Mouse (Mus musculus): ENCODE measurements around the gene Pcdh9. TPM values are rescaled to one million over a fixed set of nuclear protein-coding genes. Genes with fewer than 3 reads are reported as not detected.

Pcdh9 gene
- total RNA-seq, 2 experiments from 2014 or later = 0.31 to 0.33 TPM

GRCm38 (mm10) chr14:93498813-93499690 is 391.4 kb downstream of the Pcdh9 start:
- peak overlapping the region; percentile 40 for H3K4me3 ChIP-seq
- H3K27ac ChIP-seq = no peak overlapping the region
- no peak for TF ChIP-seq CTCF (IDR thresholded peaks at IDR 0.05)
- intact Hi-C loops (cut with DNase I) = no loop called here
- DNase-seq = peak; percentile 59

DNA sequence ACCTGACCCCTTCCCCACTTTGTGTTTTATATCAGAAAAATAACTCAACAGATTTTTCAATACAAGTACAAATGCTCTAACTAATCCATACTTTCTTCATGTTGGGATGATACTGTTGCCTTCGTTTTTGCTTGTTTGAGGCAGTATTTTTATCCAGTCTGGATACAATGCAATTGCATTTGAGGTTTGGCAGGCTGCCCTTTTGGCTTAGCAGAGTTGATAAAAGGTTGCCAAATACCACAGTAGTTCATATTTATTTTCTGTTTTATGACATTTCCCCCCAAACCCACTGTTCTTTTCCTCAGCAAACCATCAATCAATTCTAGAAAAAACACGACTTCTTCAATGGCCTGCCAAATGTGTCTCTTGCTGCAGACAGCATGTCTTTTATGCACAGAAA is 415.5 kb downstream of the Pcdh9 start:
- H3K27ac ChIP-seq = no peak overlapping the region
- H3K4me3 ChIP-seq = no peak overlapping the region
- no peak for TF ChIP-seq CTCF (IDR thresholded peaks at IDR 0.05)
- intact Hi-C loops (cut with DNase I) = no loop called here
- DNase-seq = no peak

DNA sequence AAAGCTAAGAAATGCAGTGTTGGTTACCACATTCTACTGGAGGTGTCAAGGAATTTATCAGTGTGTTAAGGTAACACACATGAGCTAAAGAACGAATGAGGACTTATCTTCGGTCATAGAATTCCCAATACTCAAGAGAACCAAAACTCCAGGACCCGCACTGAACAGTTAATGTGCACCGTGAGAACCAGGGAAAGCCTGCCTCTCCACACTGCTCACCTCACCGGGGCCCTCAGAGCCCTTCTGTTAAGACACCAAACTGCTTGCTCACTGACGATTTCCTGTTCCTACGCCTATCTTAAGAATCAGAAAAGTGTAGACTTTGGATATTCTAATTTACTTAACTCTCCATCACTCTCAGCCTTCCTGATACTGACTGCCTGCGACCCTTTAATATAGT is 418.0 kb downstream of the Pcdh9 start:
- Histone ChIP-seq H3K27ac (no peak overlapping the region), H3K4me3 (no peak overlapping the region)
- TF ChIP-seq CTCF (IDR thresholded peaks at IDR 0.05) = no peak
- intact Hi-C loops (cut with DNase I) = no loop called here
- no peak for DNase-seq

DNA sequence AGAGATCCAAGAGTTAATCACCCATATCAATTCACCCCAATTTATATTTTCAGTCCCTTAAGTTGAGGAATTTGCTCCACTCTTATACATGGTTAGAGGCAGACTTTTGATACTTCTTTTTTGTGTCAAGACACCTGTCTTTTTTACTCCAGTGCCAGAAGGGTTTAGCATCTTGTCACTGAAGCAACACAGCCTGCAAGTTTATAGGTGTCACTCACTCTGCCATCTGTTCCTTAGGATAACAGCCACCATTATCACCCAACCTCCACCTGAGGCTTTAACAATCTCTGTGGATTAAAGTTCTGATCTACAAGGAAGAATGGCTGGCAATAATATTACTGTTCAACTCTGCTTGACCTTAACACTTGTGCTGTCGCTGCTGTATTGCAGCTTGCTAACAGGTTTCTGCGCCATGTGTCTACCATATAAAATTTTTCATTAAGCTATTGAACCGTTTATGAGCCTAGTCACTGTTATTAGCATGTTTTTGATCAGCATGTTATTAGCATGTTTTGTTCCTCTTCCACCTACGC is 427.1 kb downstream of the Pcdh9 start:
- no peak overlapping the region for H3K4me3 ChIP-seq

GRCm38 (mm10) chr14:93450930-93451665 is 439.4 kb downstream of the Pcdh9 start:
- H3K27ac ChIP-seq = no peak overlapping the region
- no peak for TF ChIP-seq CTCF (IDR thresholded peaks at IDR 0.05)
- intact Hi-C loops (cut with DNase I) = no loop called here
- no peak overlapping the region for H3K4me3 ChIP-seq
- DNase-seq = no peak

More for the DNA sequence above, 427.1 kb downstream of the Pcdh9 start:
- no peak overlapping the region for H3K27ac ChIP-seq
- TF ChIP-seq CTCF (IDR thresholded peaks at IDR 0.05) = no peak
- no peak for DNase-seq
- intact Hi-C loops (cut with DNase I) = no loop called here

DNA sequence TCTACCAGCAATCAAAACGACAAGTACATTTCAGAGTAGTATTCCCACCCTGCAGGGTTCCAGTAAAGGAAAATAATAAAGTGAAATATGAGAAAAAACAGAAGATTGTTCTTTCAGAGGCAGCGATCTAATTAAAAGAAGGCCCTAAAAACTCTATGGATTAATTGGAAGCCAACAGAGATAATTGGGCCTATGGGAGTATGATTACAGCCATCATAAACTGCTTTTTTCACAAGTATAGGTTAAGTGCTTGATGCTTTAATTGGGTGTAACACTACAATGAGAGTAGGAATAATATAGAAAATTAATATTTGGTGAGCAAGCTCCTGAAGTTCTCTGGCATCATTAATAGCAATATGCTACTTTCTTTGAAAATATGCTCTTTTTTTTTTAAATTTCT is 448.6 kb downstream of the Pcdh9 start:
- TF ChIP-seq CTCF (IDR thresholded peaks at IDR 0.05) = no peak
- no peak for DNase-seq
- Histone ChIP-seq H3K27ac (no peak overlapping the region), H3K4me3 (no peak overlapping the region)
- intact Hi-C loops (cut with DNase I) = no loop called here

DNA sequence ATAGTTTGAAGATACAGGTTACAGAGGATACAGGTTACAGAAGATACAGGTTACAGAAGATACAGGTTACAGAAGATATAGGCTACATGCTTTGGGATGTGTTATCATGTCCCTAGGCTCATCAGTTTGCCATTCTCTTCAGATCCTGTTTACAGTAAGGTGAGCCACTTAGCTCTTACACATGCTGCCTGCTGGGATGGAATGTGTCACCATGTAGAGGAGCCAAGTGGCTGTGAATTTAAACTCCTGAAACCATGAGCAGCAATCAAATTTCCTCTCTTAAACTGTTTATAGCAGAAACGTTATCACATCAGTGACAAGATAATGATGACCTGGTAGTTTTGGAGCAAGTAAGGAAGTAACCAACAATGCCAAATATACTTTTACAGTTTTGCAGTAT is 453.3 kb downstream of the Pcdh9 start:
- no peak overlapping the region for H3K27ac ChIP-seq
- intact Hi-C loops (cut with DNase I) = no loop called here
- no peak for DNase-seq
- TF ChIP-seq CTCF (IDR thresholded peaks at IDR 0.05) = no peak
- H3K4me3 ChIP-seq = no peak overlapping the region

GRCm38 (mm10) chr14:93416752-93417151 is 473.7 kb downstream of the Pcdh9 start:
- no peak for TF ChIP-seq CTCF (IDR thresholded peaks at IDR 0.05)
- no peak overlapping the region for H3K4me3 ChIP-seq
- intact Hi-C loops (cut with DNase I) = no loop called here
- no peak for DNase-seq
- no peak overlapping the region for H3K27ac ChIP-seq

- no peak for TF ChIP-seq CTCF (IDR thresholded peaks at IDR 0.05)
- intact Hi-C loops (cut with DNase I) = no loop called here
- H3K27ac ChIP-seq = no peak overlapping the region
- no peak for DNase-seq
- no peak overlapping the region for H3K4me3 ChIP-seq
These were observed 475.0 kb downstream of the Pcdh9 start for GRCm38 (mm10) chr14:93415496-93415895.

DNA sequence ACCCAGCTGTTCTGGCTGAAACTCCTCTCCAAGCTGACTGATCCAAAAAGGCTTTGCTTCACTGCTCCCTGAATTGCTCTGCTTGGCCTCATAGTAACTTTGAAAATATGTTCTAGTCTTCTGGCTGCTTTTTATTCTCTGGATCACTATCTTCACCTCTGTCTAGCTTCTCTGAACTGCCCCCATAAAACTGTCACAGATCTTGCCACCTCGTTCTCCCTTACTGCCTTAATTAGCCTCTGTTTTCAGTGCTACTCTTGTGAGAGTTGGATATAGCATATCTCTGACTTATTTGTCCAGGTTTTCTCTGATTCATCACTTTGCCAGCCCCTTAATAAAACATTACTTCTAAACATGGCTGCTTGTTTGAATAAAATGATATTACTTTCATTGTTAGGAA is 481.2 kb downstream of the Pcdh9 start:
- no peak for DNase-seq
- intact Hi-C loops (cut with DNase I) = no loop called here
- no peak overlapping the region for H3K27ac ChIP-seq
- H3K4me3 ChIP-seq = no peak overlapping the region
- TF ChIP-seq CTCF (IDR thresholded peaks at IDR 0.05) = no peak

DNA sequence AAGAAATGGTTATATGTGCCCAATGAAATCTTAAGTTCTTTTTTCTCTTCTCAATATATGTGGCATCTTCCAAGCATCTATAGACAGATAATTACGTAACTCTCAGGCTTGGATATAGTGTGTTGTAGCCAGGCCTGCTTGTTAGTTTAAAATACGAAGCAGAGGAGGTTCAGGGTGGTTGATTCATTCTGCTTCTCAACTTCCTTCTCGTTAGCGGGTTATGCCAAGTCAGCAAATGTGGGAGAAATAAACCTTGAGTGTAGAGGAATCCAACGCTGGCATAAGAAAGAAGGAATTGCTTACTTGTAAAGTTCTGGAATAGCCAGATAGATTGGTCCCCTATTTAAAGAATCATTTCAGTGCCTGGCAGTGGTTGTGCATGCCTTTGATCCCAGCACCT is 482.7 kb downstream of the Pcdh9 start:
- Histone ChIP-seq H3K4me3 (no peak overlapping the region), H3K27ac (no peak overlapping the region)
- intact Hi-C loops (cut with DNase I) = no loop called here
- no peak for DNase-seq
- TF ChIP-seq CTCF (IDR thresholded peaks at IDR 0.05) = no peak

DNA sequence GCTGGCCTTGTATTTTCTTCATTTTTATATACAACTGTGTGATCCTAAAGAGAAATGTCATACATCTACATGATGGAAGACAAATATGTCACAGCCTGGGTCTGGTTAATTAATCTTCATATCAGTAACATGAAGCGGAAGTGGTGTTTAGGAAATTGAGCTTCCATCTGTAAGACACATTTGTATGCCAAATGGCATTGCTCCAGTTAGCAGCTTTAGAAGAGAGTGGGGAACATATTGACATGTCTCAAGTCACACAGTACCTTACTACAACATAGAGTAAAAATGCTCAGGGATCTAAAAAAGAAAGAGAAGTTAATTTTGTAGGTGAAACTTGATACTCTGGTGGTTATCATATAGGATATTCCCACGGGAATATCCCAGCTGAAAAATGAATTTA is 505.4 kb downstream of the Pcdh9 start:
- TF ChIP-seq CTCF (IDR thresholded peaks at IDR 0.05) = no peak
- no peak overlapping the region for H3K27ac ChIP-seq
- H3K4me3 ChIP-seq = no peak overlapping the region
- intact Hi-C loops (cut with DNase I) = no loop called here
- no peak for DNase-seq

- H3K4me3 ChIP-seq = no peak overlapping the region
- H3K27ac ChIP-seq = no peak overlapping the region
- TF ChIP-seq CTCF (IDR thresholded peaks at IDR 0.05) = peak; percentile 40
- intact Hi-C loops (cut with DNase I) = no loop called here
- DNase-seq = no peak
These were observed 509.3 kb downstream of the Pcdh9 start for GRCm38 (mm10) chr14:93381163-93381562.

All from gastrocnemius, adult 2 months (tissue).